Mouse (Mus musculus) erythroblast, embryonic 14.5 days (primary cell): ENCODE results near the gene Stx1a.

Source experiments
- GATA1 ChIP-seq: IDR thresholded peaks from 2 replicates; pipeline ENCODE4 v1.6.1; 2012; ENCODE audit warnings: low read length, inconsistent platforms, mixed read lengths
- TAL1 ChIP-seq: IDR thresholded peaks from 3 replicates; pipeline ENCODE4 v1.6.1; 2012; ENCODE audit warnings: low read length, inconsistent platforms, mixed read lengths

- TF ChIP-seq TAL1 (no peak), GATA1 (no peak)
These were observed 22.0 kb upstream of the Stx1a start for GRCm38 (mm10) chr5:135001309-135001708.
